23 mouse cellular contexts compared by ENCODE assay signal in the genomic region with DNA sequence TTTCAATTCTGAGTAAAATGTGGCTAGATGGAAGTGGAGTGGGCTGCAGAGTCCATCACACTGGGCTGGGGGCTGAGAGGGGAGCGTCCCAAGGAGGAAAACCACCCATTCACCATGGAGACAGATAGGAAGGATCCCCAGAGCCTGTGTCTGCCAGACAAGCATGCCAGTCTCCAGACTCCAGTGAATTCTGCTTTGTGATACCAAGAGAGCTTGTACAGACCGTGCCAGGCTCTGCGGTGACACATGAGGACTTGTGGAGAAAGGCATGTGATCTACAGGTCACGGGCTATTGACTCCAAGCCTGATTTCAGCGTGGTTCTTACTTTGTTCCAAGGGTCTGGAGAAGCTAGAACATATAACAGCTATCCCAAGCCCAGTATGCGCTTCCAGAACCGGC.
DNase-seq lines count a peak whose midpoint lies in the region; ATAC-seq and TF ChIP-seq lines count a peak whose summit lies in the region.
"Had no signal": no experiment of that assay in that cellular context is flagged by ENCODE, and none has a peak within 500 bp of the region (broad histone marks: within the 10 kb centered on the region; RNA-seq: fewer than 3 reads in every experiment).

No protein-coding gene starts in this region.

- peak overlapping the region; percentile 37; the same call in 1 of the 2 replicates for H3K27ac ChIP-seq in layer of hippocampus, adult 2 months
- H3K27ac ChIP-seq: embryonic facial prominence, embryonic 12.5 days; embryonic facial prominence, embryonic 15.5 days; gastrocnemius, adult 2 months; hindbrain, embryonic 13.5 days had no signal

- intact Hi-C loops in heart, postnatal 14 days (cut with DNase I), result no loop called here

- no peak for ATAC-seq in megakaryocyte, adult 5-6 weeks (ENCODE audit: poor library complexity, severe bottlenecking)
- ATAC-seq: activated CD4-positive, CD25-positive, alpha-beta regulatory T cell, adult 4 months; forebrain, embryonic 14.5 days; forebrain, postnatal 0 days; intestine, postnatal 0 days had no signal

- no peak for TF ChIP-seq CTCF in layer of hippocampus, adult 2 months (conservative IDR thresholded peaks at IDR 0.05)

- DNase-seq in heart, adult 11 months, result peak; percentile 92
- no peak for DNase-seq in heart, postnatal 14 days
- peak; percentile 9 for DNase-seq in heart, adult 8-10 months (ENCODE audit: low spot score)
- DNase-seq in heart, adult 9 months (ENCODE audit: low spot score in 2 of 2), result no peak
- no peak for DNase-seq in layer of hippocampus, adult 2 months (ENCODE audit: low spot score in 2 of 2)
- DNase-seq in layer of hippocampus, postnatal 14 days (ENCODE audit: low spot score in 2 of 2), result no peak
- DNase-seq in brain, adult 2 months (ENCODE audit: low read depth, low spot score), result peak; percentile 79
- DNase-seq: adrenal gland, adult 8-10 months; adrenal gland, postnatal 25 days; cerebellum, adult 18-20 months; cerebellum, adult 9-10 months; cerebellum, postnatal 14 days; forebrain, postnatal 0 days; gastrocnemius, adult 2 months; gastrocnemius, postnatal 14 days; heart, postnatal 4 days had no signal

- H3K4me3 ChIP-seq in layer of hippocampus, adult 2 months, result no peak overlapping the region
- H3K4me3 ChIP-seq: embryonic facial prominence, embryonic 12.5 days; embryonic facial prominence, embryonic 15.5 days; gastrocnemius, adult 2 months; hindbrain, embryonic 13.5 days had no signal

Comparison
In these comparisons a context has a peak if more than half of its experiments do, and no peak if none do; other contexts are left out.
1. DNase-seq: peak in heart, adult 11 months (single experiment), heart, adult 8-10 months (single experiment) and brain, adult 2 months (single experiment); none in heart, postnatal 14 days (0 of 2), heart, adult 9 months (0 of 2), layer of hippocampus, adult 2 months (0 of 2) and layer of hippocampus, postnatal 14 days (0 of 2).